Mouse (Mus musculus) colon, adult 2 months (tissue): Measurements from ENCODE around the gene 1700003H04Rik. TPM values are rescaled to one million over a fixed set of nuclear protein-coding genes. Genes with fewer than 3 reads are reported as not detected.

Source experiments
- polyA plus RNA-seq: library from polyadenylated mRNA; depleted of rRNA; stranded (reverse); fragments of >200 nt; gene quantifications from 2 replicates; pipeline ENCODE4 v1.2.3, GENCODE M21; 2012; rRNA removed

The 1700003H04Rik gene
- not detected in 2 replicates for polyA plus RNA-seq

GRCm38 (mm10) chr3:124581001-124581400 is at the start of gene 1700003H04Rik:
1700003H04Rik (minus strand) TSS chr3:124581101.

Other genes starting within 250 kb of the 1700003H04Rik start
- gene 1700006A11Rik, start 155.1 kb downstream of the 1700003H04Rik start, polyA plus RNA-seq, result not detected in 2 replicates